Mouse (Mus musculus) liver, embryonic 15.5 days (tissue): Measurements from ENCODE around the gene Pnpla5. TPM values are rescaled to one million over a fixed set of nuclear protein-coding genes. Genes with fewer than 3 reads are reported as not detected.

Experiments
- ATAC-seq: fragments of 200-750 bp; cut with Nextera tagmentation; 2 replicates; pipeline ENCODE4 v1.8.0; 2017; ENCODE audit warnings: moderate number of reproducible peaks, mild to moderate bottlenecking, moderate library complexity; ENCODE audit not compliant: insufficient read depth
- H3K27ac ChIP-seq: fragments of 300-500 bp; sonication (generic); replicated peaks from 2 replicates; pipeline ENCODE4 v1.5.1; 2015; ENCODE audit warnings: mild to moderate bottlenecking, inconsistent platforms
- H3K27me3 ChIP-seq: fragments of 300-500 bp; sonication (generic); 2 replicates; pipeline ENCODE4 v1.6.1; 2015; ENCODE audit warnings: mild to moderate bottlenecking, inconsistent platforms
- H3K36me3 ChIP-seq: fragments of 300-500 bp; sonication (generic); replicated peaks from 2 replicates; pipeline ENCODE4 v1.6.1; 2015; ENCODE audit warnings: moderate library complexity, mild to moderate bottlenecking, inconsistent platforms
- H3K4me1 ChIP-seq: fragments of 300-500 bp; sonication (generic); replicated peaks from 2 replicates; pipeline ENCODE4 v1.6.1; 2015; ENCODE audit warnings: inconsistent platforms
- H3K4me2 ChIP-seq: fragments of 300-500 bp; sonication (generic); 2 replicates; pipeline ENCODE4 v1.6.1; 2015; ENCODE audit warnings: moderate library complexity, mild to moderate bottlenecking, inconsistent platforms
- H3K4me3 ChIP-seq: fragments of 300-500 bp; sonication (generic); replicated peaks from 2 replicates; pipeline ENCODE4 v1.5.1; 2015; ENCODE audit warnings: mild to moderate bottlenecking, inconsistent platforms
- H3K9ac ChIP-seq: fragments of 300-500 bp; sonication (generic); 2 replicates; pipeline ENCODE4 v1.6.1; 2015; ENCODE audit warnings: moderate library complexity, mild to moderate bottlenecking, inconsistent platforms
- H3K9me3 ChIP-seq: fragments of 300-500 bp; sonication (generic); replicated peaks from 2 replicates; pipeline ENCODE4 v1.6.1; 2016; ENCODE audit warnings: inconsistent platforms
- WGBS: fragments of 180-500 bp; shearing (Covaris S2); methylation state at CpG from one replicate; pipeline ENCODE4 v1.1.7; 2015; ENCODE audit warnings: mixed read lengths; ENCODE audit not compliant: insufficient replicate concordance; 5-methylcytosine and 5-hydroxymethylcytosine counted together
- microRNA-seq: library from miRNA; unstranded; fragments of <30 nt; microRNA quantifications from one replicate; pipeline ENCODE4, GENCODE M21; 2016
- polyA plus RNA-seq: library from polyadenylated mRNA; unstranded; fragments of >200 nt; fragmentation: Nextera tagmentation; extraction: Ambion mirVana; gene quantifications from 2 replicates; pipeline ENCODE4 v1.2.1, GENCODE M21; 2015

The Pnpla5 gene
- polyA plus RNA-seq, 1 experiment from 2014 or later: not detected

DNA sequence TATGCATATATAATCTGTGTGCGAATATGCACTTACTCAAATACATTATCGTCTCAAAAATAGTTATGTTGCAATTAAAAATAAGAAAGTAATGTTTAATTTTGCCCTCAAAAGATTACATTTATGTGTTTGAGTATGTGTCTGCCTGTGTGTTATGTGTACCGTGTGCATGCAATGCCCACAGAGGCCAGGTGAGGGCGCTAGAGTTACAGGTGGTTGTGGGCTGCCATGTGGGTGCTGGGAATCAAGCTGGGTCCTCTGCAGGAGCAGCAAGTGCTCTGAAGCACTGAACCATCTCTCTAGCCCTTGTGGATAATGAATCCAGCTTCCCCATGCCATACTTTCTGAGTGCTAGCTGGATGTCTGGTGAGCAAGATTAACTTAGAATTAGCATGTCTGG lies 57.3 kb downstream of the Pnpla5 start:
- Histone ChIP-seq H3K27me3 (peaks cover 46% of the 10 kb centered on the region), H3K9me3 (0 out of 2 replicates have a peak, but pooled peaks cover 2% of the 10 kb centered on the region), H3K27ac (no peak overlapping the region), H3K4me1 (no peaks in the 10 kb centered on the region), H3K36me3 (no peaks in the 10 kb centered on the region), H3K9ac (no peak overlapping the region), H3K4me2 (no peak overlapping the region), H3K4me3 (no peak overlapping the region)
- no peak for ATAC-seq
- 62% methylated on average over 4 of the region's 4 CpGs for WGBS

GRCm38 (mm10) chr15:84065140-84065539 lies 57.8 kb downstream of the Pnpla5 start, which contains the start of gene Efcab6:
Gene Efcab6, minus strand, starts transcription at chr15:84065379.
- H3K36me3 ChIP-seq: no peaks in the 10 kb centered on the region
- H3K4me2 ChIP-seq: no peak within 1 kb of the TSS
- H3K27ac ChIP-seq: no peak within 1 kb of the TSS
- H3K4me1 ChIP-seq: no peaks in the 10 kb centered on the region
- H3K27me3 ChIP-seq: peaks cover 41% of the 10 kb centered on the region
- no peak within 1 kb of the TSS for H3K9ac ChIP-seq
- WGBS: 7% methylated on average over 29 of the region's 29 CpGs
- 0 out of 2 replicates have a peak, but pooled peaks cover 2% of the 10 kb centered on the region for H3K9me3 ChIP-seq
- ATAC-seq: no peak
- H3K4me3 ChIP-seq: no peak within 1 kb of the TSS

Small RNAs within 50 kb of the gene (microRNA-seq; reads per million reads assigned to microRNA genes)
- not detected for gene Mir6392

Other genes with a start within 250 kb of the Pnpla5 start
- not detected in 2 replicates for gene Efcab6, start 57.8 kb downstream of the Pnpla5 start, polyA plus RNA-seq
- gene Sult4a1, start 17.4 kb downstream of the Pnpla5 start, polyA plus RNA-seq: 0.06 and 0.08 TPM in 2 replicates
- gene Pnpla3, start 44.7 kb upstream of the Pnpla5 start, polyA plus RNA-seq: 2.6 and 3.7 TPM in 2 replicates
- 68.0 and 71.0 TPM in 2 replicates for gene Samm50, start 69.1 kb upstream of the Pnpla5 start, polyA plus RNA-seq
- 5.3 and 6.1 TPM in 2 replicates for gene Parvb, start 108.9 kb upstream of the Pnpla5 start, polyA plus RNA-seq
- gene Parvg, start 200.9 kb upstream of the Pnpla5 start, polyA plus RNA-seq: 13.1 and 13.8 TPM in 2 replicates